Mouse (Mus musculus): ENCODE measurements around the gene Chd9. TPM values are rescaled to one million over a fixed set of nuclear protein-coding genes. Genes with fewer than 3 reads are reported as not detected.

Chd9 gene
- polyA plus RNA-seq, 1 experiment from 2014 or later, result 44.7 TPM

- no peak overlapping the region for H3K9ac ChIP-seq (ENCODE audit: low read depth, low read length)
- H3K27ac ChIP-seq (ENCODE audit: low read depth, low read length), result no peak overlapping the region
- no peaks in the 10 kb centered on the region for H3K4me1 ChIP-seq (ENCODE audit: control insufficient read depth, insufficient read depth, low read length)
- H3K36me3 ChIP-seq (ENCODE audit: control insufficient read depth, insufficient read depth, low read length), result no peaks in the 10 kb centered on the region
- no peak for ATAC-seq (replicated peaks; ENCODE audit: insufficient number of reproducible peaks, low FRiP score, low TSS enrichment)
- WGBS (ENCODE audit: insufficient replicate concordance), result 93% methylated on average over 4 of the region's 4 CpGs
- no peaks in the 10 kb centered on the region for H3K9me3 ChIP-seq (replicated peaks; ENCODE audit: control insufficient read depth, low read length)
- H3K4me3 ChIP-seq (ENCODE audit: low read depth, low read length), result no peak overlapping the region
- no peaks in the 10 kb centered on the region for H3K27me3 ChIP-seq (ENCODE audit: control insufficient read depth, insufficient read depth, low read length)
- no peak overlapping the region for H3K4me2 ChIP-seq
Measured at GRCm38 (mm10) chr8:90968307-90968706, 140.2 kb downstream of the Chd9 start.

GRCm38 (mm10) chr8:90976960-90977371 lies 148.8 kb downstream of the Chd9 start:
- Histone ChIP-seq H3K4me2 (no peak overlapping the region), H3K9ac (ENCODE audit: low read depth, low read length) (no peak overlapping the region), H3K4me3 (ENCODE audit: low read depth, low read length) (no peak overlapping the region), H3K36me3 (ENCODE audit: control insufficient read depth, insufficient read depth, low read length) (peaks cover 8% of the 10 kb centered on the region; the same call in 1 of the 2 replicates), H3K9me3 (replicated peaks; ENCODE audit: control insufficient read depth, low read length) (no peaks in the 10 kb centered on the region), H3K27me3 (ENCODE audit: control insufficient read depth, insufficient read depth, low read length) (no peaks in the 10 kb centered on the region), H3K4me1 (ENCODE audit: control insufficient read depth, insufficient read depth, low read length) (no peaks in the 10 kb centered on the region), H3K27ac (ENCODE audit: low read depth, low read length) (no peak overlapping the region)
- ATAC-seq (replicated peaks; ENCODE audit: insufficient number of reproducible peaks, low FRiP score, low TSS enrichment), result no peak
- 71% methylated on average over 8 of the region's 8 CpGs for WGBS (ENCODE audit: insufficient replicate concordance)

DNA sequence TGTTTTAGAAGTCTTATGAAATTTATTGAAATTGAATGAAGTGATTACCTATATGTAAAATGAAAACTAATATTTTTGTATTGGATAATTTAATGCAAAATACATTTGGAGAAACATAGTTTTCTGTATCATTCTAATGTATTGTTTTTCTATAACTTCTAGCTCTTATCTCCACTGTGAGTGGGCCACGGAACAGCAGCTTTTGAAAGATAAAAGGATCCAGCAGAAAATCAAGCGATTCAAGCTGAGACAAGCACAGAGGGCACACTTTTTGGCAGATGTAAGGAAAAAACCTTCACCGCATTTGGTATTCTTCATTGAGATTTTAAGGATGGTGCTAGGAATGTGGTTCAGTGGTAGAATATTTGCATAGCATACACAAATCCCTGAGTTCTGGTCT lies 150.6 kb downstream of the Chd9 start:
- Histone ChIP-seq H3K9me3 (replicated peaks; ENCODE audit: control insufficient read depth, low read length) (no peaks in the 10 kb centered on the region), H3K9ac (ENCODE audit: low read depth, low read length) (no peak overlapping the region), H3K36me3 (ENCODE audit: control insufficient read depth, insufficient read depth, low read length) (peaks cover 19% of the 10 kb centered on the region), H3K4me3 (ENCODE audit: low read depth, low read length) (no peak overlapping the region), H3K4me1 (ENCODE audit: control insufficient read depth, insufficient read depth, low read length) (no peaks in the 10 kb centered on the region), H3K27ac (ENCODE audit: low read depth, low read length) (no peak overlapping the region), H3K4me2 (no peak overlapping the region), H3K27me3 (ENCODE audit: control insufficient read depth, insufficient read depth, low read length) (no peaks in the 10 kb centered on the region)
- 75% methylated on average over 3 of the region's 3 CpGs for WGBS (ENCODE audit: insufficient replicate concordance)
- no peak for ATAC-seq (replicated peaks; ENCODE audit: insufficient number of reproducible peaks, low FRiP score, low TSS enrichment)

DNA sequence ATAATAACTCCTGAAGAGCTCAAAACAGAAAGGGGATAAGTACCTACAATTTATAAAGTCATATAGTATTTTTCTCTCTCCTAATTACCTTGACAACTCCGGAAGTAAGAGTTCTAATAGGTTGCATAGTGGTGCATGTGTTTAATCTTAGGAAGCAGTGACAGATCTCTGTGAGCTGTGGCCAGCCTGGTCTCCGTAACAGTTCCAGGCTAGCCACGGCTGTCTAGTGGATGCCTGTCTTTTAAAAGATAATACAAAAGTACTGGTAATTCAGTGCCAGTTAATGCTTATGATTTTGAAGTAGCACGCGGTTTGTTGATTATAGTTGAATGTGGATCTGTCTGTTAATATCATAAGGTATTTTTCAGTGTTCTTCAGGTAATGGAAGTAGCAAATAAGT lies 151.1 kb downstream of the Chd9 start:
- 92% methylated on average over 5 of the region's 5 CpGs for WGBS (ENCODE audit: insufficient replicate concordance)
- Histone ChIP-seq H3K36me3 (ENCODE audit: control insufficient read depth, insufficient read depth, low read length) (peaks cover 22% of the 10 kb centered on the region), H3K9ac (ENCODE audit: low read depth, low read length) (no peak overlapping the region), H3K27me3 (ENCODE audit: control insufficient read depth, insufficient read depth, low read length) (no peaks in the 10 kb centered on the region), H3K4me1 (ENCODE audit: control insufficient read depth, insufficient read depth, low read length) (no peaks in the 10 kb centered on the region), H3K9me3 (replicated peaks; ENCODE audit: control insufficient read depth, low read length) (no peaks in the 10 kb centered on the region), H3K27ac (ENCODE audit: low read depth, low read length) (no peak overlapping the region), H3K4me3 (ENCODE audit: low read depth, low read length) (no peak overlapping the region), H3K4me2 (no peak overlapping the region)
- no peak for ATAC-seq (replicated peaks; ENCODE audit: insufficient number of reproducible peaks, low FRiP score, low TSS enrichment)

- H3K4me2 ChIP-seq, result no peak overlapping the region
- no peak overlapping the region for H3K9ac ChIP-seq (ENCODE audit: low read depth, low read length)
- H3K27ac ChIP-seq (ENCODE audit: low read depth, low read length), result no peak overlapping the region
- H3K4me1 ChIP-seq (ENCODE audit: control insufficient read depth, insufficient read depth, low read length), result no peaks in the 10 kb centered on the region
- H3K36me3 ChIP-seq (ENCODE audit: control insufficient read depth, insufficient read depth, low read length), result peaks cover 22% of the 10 kb centered on the region
- no peaks in the 10 kb centered on the region for H3K27me3 ChIP-seq (ENCODE audit: control insufficient read depth, insufficient read depth, low read length)
- H3K4me3 ChIP-seq (ENCODE audit: low read depth, low read length), result no peak overlapping the region
- ATAC-seq (replicated peaks; ENCODE audit: insufficient number of reproducible peaks, low FRiP score, low TSS enrichment), result no peak
- no peaks in the 10 kb centered on the region for H3K9me3 ChIP-seq (replicated peaks; ENCODE audit: control insufficient read depth, low read length)
- 85% methylated on average over 3 of the region's 3 CpGs for WGBS (ENCODE audit: insufficient replicate concordance)
Measured at GRCm38 (mm10) chr8:90982087-90982486, 153.9 kb downstream of the Chd9 start.

GRCm38 (mm10) chr8:91019726-91020125 lies 191.6 kb downstream of the Chd9 start:
- Histone ChIP-seq H3K9ac (ENCODE audit: low read depth, low read length) (no peak overlapping the region), H3K4me3 (ENCODE audit: low read depth, low read length) (no peak overlapping the region), H3K4me2 (no peak overlapping the region), H3K27me3 (ENCODE audit: control insufficient read depth, insufficient read depth, low read length) (no peaks in the 10 kb centered on the region), H3K27ac (ENCODE audit: low read depth, low read length) (no peak overlapping the region), H3K36me3 (ENCODE audit: control insufficient read depth, insufficient read depth, low read length) (peaks cover 36% of the 10 kb centered on the region), H3K9me3 (replicated peaks; ENCODE audit: control insufficient read depth, low read length) (no peaks in the 10 kb centered on the region), H3K4me1 (ENCODE audit: control insufficient read depth, insufficient read depth, low read length) (no peaks in the 10 kb centered on the region)
- 9% methylated on average over 2 of the region's 2 CpGs for WGBS (ENCODE audit: insufficient replicate concordance)
- ATAC-seq (replicated peaks; ENCODE audit: insufficient number of reproducible peaks, low FRiP score, low TSS enrichment), result no peak

- no peak for ATAC-seq (replicated peaks; ENCODE audit: insufficient number of reproducible peaks, low FRiP score, low TSS enrichment)
- Histone ChIP-seq H3K27me3 (ENCODE audit: control insufficient read depth, insufficient read depth, low read length) (no peaks in the 10 kb centered on the region), H3K9ac (ENCODE audit: low read depth, low read length) (no peak overlapping the region), H3K4me3 (ENCODE audit: low read depth, low read length) (no peak overlapping the region), H3K4me2 (no peak overlapping the region), H3K4me1 (ENCODE audit: control insufficient read depth, insufficient read depth, low read length) (no peaks in the 10 kb centered on the region), H3K27ac (ENCODE audit: low read depth, low read length) (no peak overlapping the region), H3K9me3 (replicated peaks; ENCODE audit: control insufficient read depth, low read length) (no peaks in the 10 kb centered on the region), H3K36me3 (ENCODE audit: control insufficient read depth, insufficient read depth, low read length) (peaks cover 14% of the 10 kb centered on the region)
- WGBS (ENCODE audit: insufficient replicate concordance), result 81% methylated on average over 6 of the region's 6 CpGs
Measured at GRCm38 (mm10) chr8:91034417-91034816, 206.3 kb downstream of the Chd9 start.

- Histone ChIP-seq H3K4me1 (ENCODE audit: control insufficient read depth, insufficient read depth, low read length) (no peaks in the 10 kb centered on the region), H3K9me3 (replicated peaks; ENCODE audit: control insufficient read depth, low read length) (no peaks in the 10 kb centered on the region), H3K4me3 (ENCODE audit: low read depth, low read length) (no peak overlapping the region), H3K27ac (ENCODE audit: low read depth, low read length) (no peak overlapping the region), H3K9ac (ENCODE audit: low read depth, low read length) (no peak overlapping the region), H3K36me3 (ENCODE audit: control insufficient read depth, insufficient read depth, low read length) (peaks cover 16% of the 10 kb centered on the region), H3K27me3 (ENCODE audit: control insufficient read depth, insufficient read depth, low read length) (no peaks in the 10 kb centered on the region), H3K4me2 (no peak overlapping the region)
- no peak for ATAC-seq (replicated peaks; ENCODE audit: insufficient number of reproducible peaks, low FRiP score, low TSS enrichment)
- 88% methylated on average over 6 of the region's 6 CpGs for WGBS (ENCODE audit: insufficient replicate concordance)
Measured at GRCm38 (mm10) chr8:91036905-91037304, 208.8 kb downstream of the Chd9 start.

- Histone ChIP-seq H3K36me3 (ENCODE audit: control insufficient read depth, insufficient read depth, low read length) (peaks cover 27% of the 10 kb centered on the region), H3K4me2 (no peak overlapping the region), H3K4me1 (ENCODE audit: control insufficient read depth, insufficient read depth, low read length) (no peaks in the 10 kb centered on the region), H3K9me3 (replicated peaks; ENCODE audit: control insufficient read depth, low read length) (no peaks in the 10 kb centered on the region), H3K27me3 (ENCODE audit: control insufficient read depth, insufficient read depth, low read length) (no peaks in the 10 kb centered on the region), H3K9ac (ENCODE audit: low read depth, low read length) (no peak overlapping the region), H3K4me3 (ENCODE audit: low read depth, low read length) (no peak overlapping the region), H3K27ac (ENCODE audit: low read depth, low read length) (no peak overlapping the region)
- ATAC-seq (replicated peaks; ENCODE audit: insufficient number of reproducible peaks, low FRiP score, low TSS enrichment), result no peak
- 85% methylated on average over 1 of the region's 1 CpGs for WGBS (ENCODE audit: insufficient replicate concordance)
Measured at GRCm38 (mm10) chr8:91038637-91039036, 210.5 kb downstream of the Chd9 start.
